Mouse (Mus musculus) neural tube, embryonic 13.5 days (tissue): Measurements from ENCODE around the gene Camta1. TPM values are rescaled to one million over a fixed set of nuclear protein-coding genes. Genes with fewer than 3 reads are reported as not detected.
A peak's percentile ranks its signal among the peaks of the same experiment; 100 is the strongest.

Experiments
- ATAC-seq: fragments of 200-750 bp; cut with Nextera tagmentation; 2 replicates; pipeline ENCODE4 v1.8.0; 2017; ENCODE audit warnings: low read depth, mild to moderate bottlenecking, moderate TSS enrichment, moderate library complexity
- H3K27ac ChIP-seq: fragments of 300-500 bp; sonication (generic); replicated peaks from 2 replicates; pipeline ENCODE4 v1.5.1; 2015; ENCODE audit warnings: moderate library complexity, mild to moderate bottlenecking, inconsistent platforms
- H3K27me3 ChIP-seq: fragments of 300-500 bp; sonication (generic); 2 replicates; pipeline ENCODE4 v1.6.1; 2015; ENCODE audit warnings: mild to moderate bottlenecking, inconsistent platforms
- H3K36me3 ChIP-seq: fragments of 300-500 bp; sonication (generic); 2 replicates; pipeline ENCODE4 v1.6.1; 2015; ENCODE audit warnings: mild to moderate bottlenecking, inconsistent platforms
- H3K4me1 ChIP-seq: fragments of 300-500 bp; sonication (generic); replicated peaks from 2 replicates; pipeline ENCODE4 v1.6.1; 2015; ENCODE audit warnings: inconsistent platforms
- H3K4me2 ChIP-seq: fragments of 300-500 bp; sonication (generic); 2 replicates; pipeline ENCODE4 v1.6.1; 2015; ENCODE audit warnings: inconsistent platforms, mild to moderate bottlenecking, moderate library complexity
- H3K4me3 ChIP-seq: fragments of 300-500 bp; sonication (generic); 2 replicates; pipeline ENCODE4 v1.5.1; 2015; ENCODE audit warnings: mild to moderate bottlenecking, inconsistent platforms
- H3K9ac ChIP-seq: fragments of 300-500 bp; sonication (generic); 2 replicates; pipeline ENCODE4 v1.6.1; 2015; ENCODE audit warnings: moderate library complexity, mild to moderate bottlenecking, inconsistent platforms
- H3K9me3 ChIP-seq: fragments of 300-500 bp; sonication (generic); 2 replicates; pipeline ENCODE4 v1.6.1; 2016; ENCODE audit warnings: inconsistent platforms
- WGBS: fragments of 180-500 bp; shearing (Covaris S2); methylation state at CpG from one replicate; pipeline ENCODE4 v1.1.7; 2015; 5-methylcytosine and 5-hydroxymethylcytosine counted together
- polyA plus RNA-seq: library from polyadenylated mRNA; unstranded; fragments of >200 nt; fragmentation: Nextera tagmentation; extraction: Ambion mirVana; gene quantifications from 2 replicates; pipeline ENCODE4 v1.2.1, GENCODE M21; 2015

Gene Camta1
- polyA plus RNA-seq, 1 experiment from 2014 or later = 165 TPM

DNA sequence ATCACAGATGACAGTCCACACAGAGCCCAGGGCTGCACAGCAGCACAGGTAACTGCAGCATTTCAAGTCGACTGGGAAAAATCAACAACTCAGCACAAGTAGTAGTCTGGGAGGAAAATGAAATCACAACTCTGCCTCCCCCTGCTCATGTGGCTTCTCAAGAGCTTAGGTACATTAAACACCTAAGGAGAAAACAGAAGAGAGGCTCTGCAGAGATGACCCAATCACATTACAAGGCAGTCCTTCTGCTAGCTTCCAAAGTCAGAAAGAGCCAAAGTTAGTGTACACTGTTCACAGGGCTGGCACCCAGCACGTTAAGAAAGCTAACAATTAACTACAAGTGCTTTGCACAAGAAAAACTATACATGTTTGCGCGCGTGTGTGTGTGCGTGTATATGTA is 56.6 kb downstream of the Camta1 start:
- no peak overlapping the region for H3K9ac ChIP-seq
- no peaks in the 10 kb centered on the region for H3K9me3 ChIP-seq
- H3K4me1 ChIP-seq = peaks cover 19% of the 10 kb centered on the region; the same call in 1 of the 2 replicates
- ATAC-seq = no peak
- no peak overlapping the region for H3K4me3 ChIP-seq
- WGBS = 93% methylated on average over 6 of the region's 6 CpGs
- no peaks in the 10 kb centered on the region for H3K36me3 ChIP-seq
- no peaks in the 10 kb centered on the region for H3K27me3 ChIP-seq
- no peak overlapping the region for H3K4me2 ChIP-seq
- H3K27ac ChIP-seq = no peak overlapping the region

DNA sequence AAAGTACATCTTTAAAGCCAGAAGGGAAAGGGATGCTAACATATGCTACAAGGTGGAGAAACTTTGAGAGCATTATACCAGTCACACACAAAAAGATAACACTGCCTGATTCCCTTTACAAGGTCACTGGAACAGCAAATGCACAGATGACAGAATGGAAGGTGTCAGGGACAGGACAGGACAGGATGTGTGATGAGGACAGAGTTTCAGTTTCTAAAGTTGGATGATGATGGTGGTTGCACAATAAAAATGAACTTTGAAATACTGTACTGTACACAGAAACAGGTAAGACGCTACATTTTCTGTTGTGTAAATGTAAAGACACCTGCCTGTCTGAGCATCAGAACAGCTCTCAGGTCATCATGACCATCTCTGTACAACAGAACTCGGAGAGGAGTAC is 57.5 kb downstream of the Camta1 start:
- Histone ChIP-seq H3K9me3 (no peaks in the 10 kb centered on the region), H3K9ac (no peak overlapping the region), H3K4me1 (peaks cover 19% of the 10 kb centered on the region; the same call in 1 of the 2 replicates), H3K4me2 (no peak overlapping the region), H3K27ac (no peak overlapping the region), H3K4me3 (no peak overlapping the region), H3K27me3 (no peaks in the 10 kb centered on the region), H3K36me3 (no peaks in the 10 kb centered on the region)
- 90% methylated on average over 2 of the region's 2 CpGs for WGBS
- ATAC-seq = no peak

GRCm38 (mm10) chr4:151798630-151799029 is 63.0 kb downstream of the Camta1 start:
- 93% methylated on average over 2 of the region's 2 CpGs for WGBS
- H3K9ac ChIP-seq = no peak overlapping the region
- no peak overlapping the region for H3K4me2 ChIP-seq
- no peak overlapping the region for H3K4me3 ChIP-seq
- no peak for ATAC-seq
- H3K36me3 ChIP-seq = 0 out of 2 replicates have a peak, but pooled peaks cover 3% of the 10 kb centered on the region
- H3K27me3 ChIP-seq = no peaks in the 10 kb centered on the region
- H3K27ac ChIP-seq = no peak overlapping the region
- peaks cover 4% of the 10 kb centered on the region; the same call in 1 of the 2 replicates for H3K4me1 ChIP-seq
- no peaks in the 10 kb centered on the region for H3K9me3 ChIP-seq

DNA sequence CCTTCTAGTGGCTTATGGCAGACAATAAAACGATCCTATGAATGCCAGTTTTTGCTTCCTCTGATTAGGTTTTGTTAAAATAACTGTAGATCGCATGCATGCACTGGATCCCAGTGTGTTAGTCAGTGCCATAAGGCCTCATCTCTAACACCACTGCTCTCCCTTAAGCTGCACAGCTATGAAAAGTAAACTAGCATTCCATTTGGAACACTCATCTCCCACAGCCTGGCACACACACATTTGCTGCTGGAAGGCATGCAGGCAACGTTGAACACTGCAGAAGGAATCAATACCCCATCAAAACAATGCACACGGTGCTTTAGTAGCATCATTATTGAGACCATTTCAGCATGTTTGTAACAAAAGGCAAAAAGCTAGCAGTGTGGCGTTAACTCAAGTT is 68.0 kb downstream of the Camta1 start:
- no peak overlapping the region for H3K4me2 ChIP-seq
- WGBS = 84% methylated on average over 5 of the region's 5 CpGs
- no peaks in the 10 kb centered on the region for H3K27me3 ChIP-seq
- H3K9ac ChIP-seq = no peak overlapping the region
- H3K9me3 ChIP-seq = no peaks in the 10 kb centered on the region
- H3K4me3 ChIP-seq = no peak overlapping the region
- no peak for ATAC-seq
- peaks cover 14% of the 10 kb centered on the region; the same call in 1 of the 2 replicates for H3K36me3 ChIP-seq
- no peak overlapping the region for H3K27ac ChIP-seq
- peaks cover 4% of the 10 kb centered on the region; the same call in 1 of the 2 replicates for H3K4me1 ChIP-seq

DNA sequence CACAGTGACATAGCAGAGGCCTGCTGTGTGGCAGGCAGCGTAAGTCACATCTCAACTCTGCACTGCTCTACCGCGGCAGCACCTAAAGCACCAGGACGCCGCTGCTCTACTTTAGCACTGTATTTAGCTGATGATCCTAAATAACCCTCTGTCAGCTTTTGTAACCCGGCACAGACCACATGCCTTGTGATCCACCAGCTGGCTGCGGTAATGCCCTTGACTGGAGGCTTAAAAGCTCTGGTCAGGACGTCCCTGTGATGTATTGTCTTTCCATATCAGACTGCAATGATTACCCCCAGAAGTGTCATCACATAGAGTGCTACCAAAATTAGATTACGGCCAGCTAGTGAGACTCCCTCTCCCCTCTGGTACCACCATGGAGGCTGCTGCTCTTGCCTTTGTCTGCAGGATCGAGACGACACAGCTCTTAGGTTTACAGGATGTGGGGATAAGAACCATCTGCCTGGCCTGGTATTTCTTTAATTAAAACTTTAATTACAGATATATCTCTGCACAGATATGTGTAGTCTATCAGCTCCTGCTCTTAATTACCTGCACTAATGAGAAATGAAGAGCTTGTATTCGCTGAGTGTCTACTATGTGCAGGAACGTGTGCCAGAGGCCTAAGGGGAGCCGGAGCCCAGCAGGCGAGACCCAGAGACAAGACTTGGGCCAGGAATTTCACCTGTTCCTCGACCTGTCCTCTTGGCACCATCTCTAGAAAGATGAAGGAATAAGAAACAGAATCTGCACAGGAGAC is 74.5 kb downstream of the Camta1 start:
- no peak overlapping the region for H3K4me2 ChIP-seq
- H3K9ac ChIP-seq = no peak overlapping the region
- peaks cover 20% of the 10 kb centered on the region for H3K4me1 ChIP-seq
- peak overlapping the region; percentile 76 for H3K27ac ChIP-seq
- ATAC-seq = peak; percentile 66
- no peaks in the 10 kb centered on the region for H3K9me3 ChIP-seq
- H3K4me3 ChIP-seq = no peak overlapping the region
- 60% methylated on average over 16 of the region's 16 CpGs for WGBS
- H3K27me3 ChIP-seq = no peaks in the 10 kb centered on the region
- H3K36me3 ChIP-seq = peaks cover 11% of the 10 kb centered on the region; the same call in 1 of the 2 replicates

DNA sequence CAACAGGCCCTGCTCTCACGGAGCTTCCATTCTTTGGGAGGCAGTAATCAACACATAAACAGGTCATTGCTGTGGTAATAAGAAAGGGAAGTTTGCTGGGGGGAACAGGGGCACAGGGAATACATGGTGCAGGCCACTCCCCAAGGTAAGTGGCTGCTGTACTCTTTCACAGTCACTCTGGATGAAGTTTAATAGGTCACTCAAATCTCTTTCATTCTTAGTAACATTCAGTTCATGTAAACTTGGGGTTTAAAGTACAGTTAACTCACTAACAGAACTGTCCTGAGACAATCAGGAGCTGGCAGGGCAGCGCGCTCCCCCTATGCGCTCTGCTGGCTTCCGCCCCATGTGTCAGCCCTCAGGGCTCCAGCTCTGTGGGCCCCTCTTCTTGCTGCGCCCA is 81.2 kb downstream of the Camta1 start:
- WGBS = 79% methylated on average over 6 of the region's 6 CpGs
- H3K4me2 ChIP-seq = no peak overlapping the region
- no peak for ATAC-seq
- H3K9me3 ChIP-seq = no peaks in the 10 kb centered on the region
- no peaks in the 10 kb centered on the region for H3K27me3 ChIP-seq
- no peak overlapping the region for H3K27ac ChIP-seq
- H3K36me3 ChIP-seq = 0 out of 2 replicates have a peak, but pooled peaks cover 3% of the 10 kb centered on the region
- no peak overlapping the region for H3K9ac ChIP-seq
- H3K4me3 ChIP-seq = no peak overlapping the region
- peaks cover 17% of the 10 kb centered on the region for H3K4me1 ChIP-seq

GRCm38 (mm10) chr4:151779962-151780459 is 81.7 kb downstream of the Camta1 start:
- 78% methylated on average over 12 of the region's 12 CpGs for WGBS
- ATAC-seq = no peak

GRCm38 (mm10) chr4:151778511-151778910 is 83.2 kb downstream of the Camta1 start:
- ATAC-seq = no peak

More at GRCm38 (mm10) chr4:151779962-151780459, 81.7 kb downstream of the Camta1 start:
- H3K27me3 ChIP-seq = no peaks in the 10 kb centered on the region
- H3K36me3 ChIP-seq = 0 out of 2 replicates have a peak, but pooled peaks cover 3% of the 10 kb centered on the region
- no peaks in the 10 kb centered on the region for H3K9me3 ChIP-seq
- no peak overlapping the region for H3K9ac ChIP-seq
- H3K4me3 ChIP-seq = no peak overlapping the region
- no peak overlapping the region for H3K27ac ChIP-seq
- peaks cover 17% of the 10 kb centered on the region for H3K4me1 ChIP-seq
- no peak overlapping the region for H3K4me2 ChIP-seq

GRCm38 (mm10) chr4:151777451-151777850 is 84.2 kb downstream of the Camta1 start:
- no peak overlapping the region for H3K4me2 ChIP-seq
- 0 out of 2 replicates have a peak, but pooled peaks cover 3% of the 10 kb centered on the region for H3K36me3 ChIP-seq
- H3K9me3 ChIP-seq = no peaks in the 10 kb centered on the region
- 0 out of 2 replicates have a peak overlapping the region, but pooled peaks have one; percentile 3 for H3K27ac ChIP-seq
- no peak for ATAC-seq
- H3K27me3 ChIP-seq = no peaks in the 10 kb centered on the region
- H3K4me1 ChIP-seq = peaks cover 17% of the 10 kb centered on the region
- H3K9ac ChIP-seq = no peak overlapping the region
- no peak overlapping the region for H3K4me3 ChIP-seq
- 81% methylated on average over 6 of the region's 6 CpGs for WGBS

More at GRCm38 (mm10) chr4:151778511-151778910, 83.2 kb downstream of the Camta1 start:
- Histone ChIP-seq H3K4me2 (no peak overlapping the region), H3K27ac (no peak overlapping the region), H3K4me3 (no peak overlapping the region), H3K27me3 (no peaks in the 10 kb centered on the region), H3K4me1 (peaks cover 17% of the 10 kb centered on the region), H3K9me3 (no peaks in the 10 kb centered on the region), H3K36me3 (0 out of 2 replicates have a peak, but pooled peaks cover 3% of the 10 kb centered on the region), H3K9ac (no peak overlapping the region)
- WGBS = 83% methylated on average over 4 of the region's 4 CpGs

GRCm38 (mm10) chr4:151775441-151775840 is 86.2 kb downstream of the Camta1 start:
- WGBS = 90% methylated on average over 7 of the region's 7 CpGs
- Histone ChIP-seq H3K9me3 (no peaks in the 10 kb centered on the region), H3K4me3 (no peak overlapping the region)

DNA sequence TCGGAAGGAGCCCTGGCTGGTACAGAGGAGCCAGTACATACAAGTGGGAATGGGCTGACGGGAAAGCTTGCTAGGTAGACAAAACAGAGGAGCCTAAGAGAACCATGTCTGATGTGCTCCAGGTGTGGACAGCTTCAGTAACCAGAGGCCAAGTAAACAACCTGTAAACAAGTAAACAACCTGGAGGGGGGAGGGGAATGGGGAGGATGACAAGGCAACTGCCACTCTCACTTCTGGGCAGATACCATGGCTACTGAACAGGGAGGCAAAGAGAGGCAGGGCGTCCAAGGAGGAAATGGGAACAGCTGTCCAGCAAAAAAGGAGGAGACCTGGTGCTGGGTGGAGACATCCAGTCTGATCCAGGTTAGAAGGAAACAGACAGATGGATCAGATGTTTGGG is 88.0 kb downstream of the Camta1 start:
- no peak for ATAC-seq
- no peaks in the 10 kb centered on the region for H3K36me3 ChIP-seq
- no peak overlapping the region for H3K4me3 ChIP-seq
- H3K4me1 ChIP-seq = peaks cover 27% of the 10 kb centered on the region
- H3K27me3 ChIP-seq = no peaks in the 10 kb centered on the region
- H3K4me2 ChIP-seq = no peak overlapping the region
- WGBS = 94% methylated on average over 3 of the region's 3 CpGs
- H3K27ac ChIP-seq = no peak overlapping the region
- H3K9ac ChIP-seq = no peak overlapping the region
- no peaks in the 10 kb centered on the region for H3K9me3 ChIP-seq

More at GRCm38 (mm10) chr4:151775441-151775840, 86.2 kb downstream of the Camta1 start:
- H3K36me3 ChIP-seq = no peaks in the 10 kb centered on the region
- no peak overlapping the region for H3K9ac ChIP-seq
- H3K27ac ChIP-seq = no peak overlapping the region
- peaks cover 22% of the 10 kb centered on the region for H3K4me1 ChIP-seq
- no peak for ATAC-seq
- no peak overlapping the region for H3K4me2 ChIP-seq
- H3K27me3 ChIP-seq = no peaks in the 10 kb centered on the region

- ATAC-seq = no peak
- Histone ChIP-seq H3K4me2 (no peak overlapping the region), H3K27me3 (no peaks in the 10 kb centered on the region), H3K27ac (no peak overlapping the region), H3K9ac (no peak overlapping the region), H3K9me3 (no peaks in the 10 kb centered on the region), H3K4me3 (no peak overlapping the region), H3K36me3 (no peaks in the 10 kb centered on the region), H3K4me1 (peaks cover 23% of the 10 kb centered on the region)
- 88% methylated on average over 5 of the region's 5 CpGs for WGBS
Observed at GRCm38 (mm10) chr4:151773007-151773406, 88.7 kb downstream of the Camta1 start.
